Mouse (Mus musculus) stomach, adult 2 months (tissue): ENCODE data around the gene Ankrd11. TPM values are rescaled to one million over a fixed set of nuclear protein-coding genes. Genes with fewer than 3 reads are reported as not detected.

Experiments used
- polyA plus RNA-seq: library from polyadenylated mRNA; depleted of rRNA; stranded (reverse); fragments of >200 nt; gene quantifications from 2 replicates; pipeline ENCODE4 v1.2.3, GENCODE M21; 2012; rRNA removed

Gene Ankrd11
- polyA plus RNA-seq, result 16.0 and 23.2 TPM in 2 replicates

DNA sequence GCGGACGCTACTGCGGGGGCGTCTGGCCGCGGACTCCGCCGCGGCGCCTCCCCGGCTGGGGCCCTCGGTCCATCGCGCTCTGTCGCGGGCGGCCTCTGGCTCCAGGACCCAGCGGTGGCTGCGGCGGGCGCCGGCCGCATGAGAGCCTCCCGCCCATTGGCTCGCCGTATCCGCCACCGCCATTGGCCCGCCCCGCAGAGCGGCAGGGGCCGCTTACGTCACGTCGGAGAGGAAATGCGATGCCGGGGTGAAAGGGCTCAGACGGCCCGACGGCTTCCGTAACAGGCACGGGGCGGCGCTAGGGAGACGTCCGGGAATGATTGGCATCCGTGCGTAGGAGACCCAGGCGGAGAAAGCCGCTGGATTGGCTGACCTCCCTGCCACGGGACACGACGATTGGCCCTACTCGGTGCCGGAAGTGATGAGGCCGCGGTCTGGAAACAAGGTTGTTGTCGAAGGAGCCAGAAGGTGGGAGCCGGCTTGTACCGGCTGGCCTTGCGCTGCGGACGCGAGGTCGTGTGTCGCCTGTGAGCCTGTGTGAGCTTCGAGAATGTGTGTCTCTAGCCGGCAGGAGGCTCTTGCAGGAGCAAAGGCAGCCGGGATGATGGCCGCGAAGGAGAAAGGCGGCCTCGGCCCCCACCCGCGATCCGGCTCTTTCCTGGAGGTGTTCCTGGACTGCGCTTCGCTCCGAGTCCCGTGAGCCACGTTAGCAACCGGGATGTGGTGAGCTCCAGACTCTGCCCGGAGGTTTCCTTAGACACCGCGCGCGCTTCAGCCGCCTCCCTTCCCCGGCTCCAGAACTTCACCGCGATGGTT is at the start of gene Ankrd11:
Ankrd11 (minus strand) TSS at position 120 of the 816 bp plus-strand sequence.

GRCm38 (mm10) chr8:123062721-123063120 is 20.6 kb upstream of the Ankrd11 start, which contains the start of gene Spg7:
TSS of gene Spg7 (plus strand) at chr8:123062942.

DNA sequence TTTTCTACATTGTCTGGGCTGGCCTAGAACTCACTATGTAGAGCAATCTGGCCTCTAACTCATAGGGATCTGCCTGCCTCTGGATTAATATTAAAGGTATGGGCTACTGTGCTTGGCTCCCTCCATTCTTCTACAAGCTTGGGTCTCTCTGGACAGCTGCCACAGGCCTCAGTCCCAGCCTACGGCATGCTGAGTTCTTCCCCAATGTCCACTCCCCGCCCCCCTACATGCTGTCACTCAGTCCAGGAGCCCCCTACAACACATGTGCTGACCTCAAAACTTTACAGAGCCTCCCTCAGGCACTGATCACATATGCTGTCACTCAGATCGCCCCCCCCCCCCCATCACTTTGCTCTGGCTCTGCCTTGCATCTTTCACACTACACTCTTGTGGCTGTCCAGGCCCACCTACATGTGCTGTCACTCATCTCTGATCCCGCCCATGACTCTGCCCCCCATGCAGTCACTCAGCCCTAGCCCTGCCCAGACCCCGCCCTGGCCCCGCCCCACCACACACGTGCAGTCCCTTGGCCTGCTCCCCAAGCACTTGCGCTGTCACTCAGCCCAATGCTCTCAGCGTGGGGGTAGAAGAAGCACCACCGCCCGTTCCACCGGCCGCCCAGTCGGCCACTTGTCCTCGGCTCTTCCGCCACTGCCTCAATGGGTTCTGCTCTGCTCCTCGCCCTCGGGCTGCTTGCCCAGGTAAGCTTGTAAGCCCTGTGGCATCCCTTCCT is 194.1 kb downstream of the Ankrd11 start, which contains the start of gene Cdh15:
Cdh15 (plus strand) TSS at position 138 of the 733 bp plus-strand sequence.

Other genes starting within 250 kb of the Ankrd11 start
- gene Cdh15, start 194.3 kb downstream of the Ankrd11 start, polyA plus RNA-seq, result 0.13 and 0.23 TPM in 2 replicates
- 72.5 and 126 TPM in 2 replicates for gene Spg7, start 20.7 kb upstream of the Ankrd11 start, polyA plus RNA-seq
- gene Rpl13, start 60.1 kb upstream of the Ankrd11 start, polyA plus RNA-seq, result 1,173 and 2,683 TPM in 2 replicates
- gene Cpne7, start 75.1 kb upstream of the Ankrd11 start, polyA plus RNA-seq, result 0.65 and 0.74 TPM in 2 replicates
- 0.33 and 2.9 TPM in 2 replicates for gene Sult5a1, start 116.0 kb upstream of the Ankrd11 start, polyA plus RNA-seq
- 7.0 and 7.4 TPM in 2 replicates for gene Dpep1, start 144.0 kb upstream of the Ankrd11 start, polyA plus RNA-seq
- 64.7 and 76.1 TPM in 2 replicates for gene Chmp1a, start 170.5 kb upstream of the Ankrd11 start, polyA plus RNA-seq
- 0.19 and 0.96 TPM in 2 replicates for gene Spata33, start 170.6 kb upstream of the Ankrd11 start, polyA plus RNA-seq
- gene Cdk10, start 182.6 kb upstream of the Ankrd11 start, polyA plus RNA-seq, result 25.0 and 25.3 TPM in 2 replicates
- 4.4 and 7.0 TPM in 2 replicates for gene Spata2l, start 194.0 kb upstream of the Ankrd11 start, polyA plus RNA-seq
- gene Zfp276, start 211.9 kb upstream of the Ankrd11 start, polyA plus RNA-seq, result 12.0 and 14.9 TPM in 2 replicates
- gene Vps9d1, start 212.1 kb upstream of the Ankrd11 start, polyA plus RNA-seq, result 42.1 and 58.2 TPM in 2 replicates